Mouse (Mus musculus): Measurements from ENCODE around the gene Agap2. TPM values are rescaled to one million over a fixed set of nuclear protein-coding genes. Genes with fewer than 3 reads are reported as not detected.

Agap2 gene
- polyA plus RNA-seq, 1 experiment from 2014 or later: 0.07 TPM

- Histone ChIP-seq H3K27ac (ENCODE audit: low read depth, low read length) (peak overlapping the region; percentile 17; the same call in 1 of the 2 replicates), H3K4me3 (ENCODE audit: low read depth, low read length) (no peak overlapping the region), H3K4me2 (replicated peaks; ENCODE audit: low read depth) (no peak overlapping the region), H3K9me3 (ENCODE audit: control insufficient read depth) (no peaks in the 10 kb centered on the region), H3K4me1 (replicated peaks; ENCODE audit: control insufficient read depth, insufficient read depth, low read length) (no peaks in the 10 kb centered on the region; the same call in 1 of the 2 replicates), H3K9ac (ENCODE audit: low read depth, low read length) (no peak overlapping the region), H3K27me3 (replicated peaks; ENCODE audit: control insufficient read depth, insufficient read depth, low read length) (no peaks in the 10 kb centered on the region), H3K36me3 (ENCODE audit: control insufficient read depth, insufficient read depth) (no peaks in the 10 kb centered on the region)
- no peak for ATAC-seq
- TF ChIP-seq CTCF (IDR thresholded peaks at IDR 0.05; ENCODE audit: low read depth): no peak
- WGBS: 29% methylated on average over 7 of the region's 8 CpGs
Measured at GRCm38 (mm10) chr10:127135118-127135836, 60.2 kb downstream of the Agap2 start.

GRCm38 (mm10) chr10:127136510-127136909 is 61.4 kb downstream of the Agap2 start:
- ATAC-seq: no peak

GRCm38 (mm10) chr10:127137896-127138295 is 62.8 kb downstream of the Agap2 start:
- 43% methylated on average over 3 of the region's 3 CpGs for WGBS
- H3K4me1 ChIP-seq (replicated peaks; ENCODE audit: control insufficient read depth, insufficient read depth, low read length): no peaks in the 10 kb centered on the region; the same call in 1 of the 2 replicates
- H3K9ac ChIP-seq (ENCODE audit: low read depth, low read length): no peak overlapping the region
- TF ChIP-seq CTCF (IDR thresholded peaks at IDR 0.05; ENCODE audit: low read depth): no peak
- no peak overlapping the region; the same call in 1 of the 2 replicates for H3K4me2 ChIP-seq (replicated peaks; ENCODE audit: low read depth)
- peak overlapping the region; percentile 58 for H3K27ac ChIP-seq (ENCODE audit: low read depth, low read length)
- no peaks in the 10 kb centered on the region for H3K36me3 ChIP-seq (ENCODE audit: control insufficient read depth, insufficient read depth)
- ATAC-seq: no peak; the same call in 1 of the 2 replicates
- no peaks in the 10 kb centered on the region for H3K27me3 ChIP-seq (replicated peaks; ENCODE audit: control insufficient read depth, insufficient read depth, low read length)
- H3K9me3 ChIP-seq (ENCODE audit: control insufficient read depth): no peaks in the 10 kb centered on the region
- no peak overlapping the region for H3K4me3 ChIP-seq (ENCODE audit: low read depth, low read length)

More at GRCm38 (mm10) chr10:127136510-127136909, 61.4 kb downstream of the Agap2 start:
- no peak overlapping the region for H3K9ac ChIP-seq (ENCODE audit: low read depth, low read length)
- no peak overlapping the region for H3K4me3 ChIP-seq (ENCODE audit: low read depth, low read length)
- TF ChIP-seq CTCF (IDR thresholded peaks at IDR 0.05; ENCODE audit: low read depth): no peak
- H3K9me3 ChIP-seq (ENCODE audit: control insufficient read depth): no peaks in the 10 kb centered on the region
- WGBS: 57% methylated on average over 4 of the region's 4 CpGs
- peak overlapping the region; percentile 54; the same call in 1 of the 2 replicates for H3K27ac ChIP-seq (ENCODE audit: low read depth, low read length)
- no peaks in the 10 kb centered on the region for H3K36me3 ChIP-seq (ENCODE audit: control insufficient read depth, insufficient read depth)
- H3K27me3 ChIP-seq (replicated peaks; ENCODE audit: control insufficient read depth, insufficient read depth, low read length): no peaks in the 10 kb centered on the region
- H3K4me1 ChIP-seq (replicated peaks; ENCODE audit: control insufficient read depth, insufficient read depth, low read length): no peaks in the 10 kb centered on the region; the same call in 1 of the 2 replicates
- no peak overlapping the region for H3K4me2 ChIP-seq (replicated peaks; ENCODE audit: low read depth)

GRCm38 (mm10) chr10:127138328-127139141 is 63.5 kb downstream of the Agap2 start:
- H3K27me3 ChIP-seq (replicated peaks; ENCODE audit: control insufficient read depth, insufficient read depth, low read length): no peaks in the 10 kb centered on the region
- peak overlapping the region; percentile 58 for H3K27ac ChIP-seq (ENCODE audit: low read depth, low read length)
- H3K4me2 ChIP-seq (replicated peaks; ENCODE audit: low read depth): peak overlapping the region; percentile 31
- 44% methylated on average over 18 of the region's 18 CpGs for WGBS
- no peaks in the 10 kb centered on the region for H3K9me3 ChIP-seq (ENCODE audit: control insufficient read depth)
- no peak for TF ChIP-seq CTCF (IDR thresholded peaks at IDR 0.05; ENCODE audit: low read depth)
- H3K36me3 ChIP-seq (ENCODE audit: control insufficient read depth, insufficient read depth): no peaks in the 10 kb centered on the region
- H3K4me1 ChIP-seq (replicated peaks; ENCODE audit: control insufficient read depth, insufficient read depth, low read length): no peaks in the 10 kb centered on the region; the same call in 1 of the 2 replicates
- H3K9ac ChIP-seq (ENCODE audit: low read depth, low read length): no peak overlapping the region
- no peak overlapping the region for H3K4me3 ChIP-seq (ENCODE audit: low read depth, low read length)
- ATAC-seq: peak; percentile 91

GRCm38 (mm10) chr10:127140971-127141370 is 65.9 kb downstream of the Agap2 start:
- no peak for ATAC-seq
- Histone ChIP-seq H3K4me1 (replicated peaks; ENCODE audit: control insufficient read depth, insufficient read depth, low read length) (no peaks in the 10 kb centered on the region; the same call in 1 of the 2 replicates), H3K9ac (ENCODE audit: low read depth, low read length) (no peak overlapping the region), H3K9me3 (ENCODE audit: control insufficient read depth) (no peaks in the 10 kb centered on the region), H3K36me3 (ENCODE audit: control insufficient read depth, insufficient read depth) (no peaks in the 10 kb centered on the region), H3K27ac (ENCODE audit: low read depth, low read length) (no peak overlapping the region), H3K27me3 (replicated peaks; ENCODE audit: control insufficient read depth, insufficient read depth, low read length) (no peaks in the 10 kb centered on the region), H3K4me2 (replicated peaks; ENCODE audit: low read depth) (no peak overlapping the region), H3K4me3 (ENCODE audit: low read depth, low read length) (no peak overlapping the region)
- WGBS: 77% methylated on average over 11 of the region's 11 CpGs
- TF ChIP-seq CTCF (IDR thresholded peaks at IDR 0.05; ENCODE audit: low read depth): no peak

- Histone ChIP-seq H3K36me3 (ENCODE audit: control insufficient read depth, insufficient read depth) (no peaks in the 10 kb centered on the region), H3K9ac (ENCODE audit: low read depth, low read length) (no peak overlapping the region), H3K27ac (ENCODE audit: low read depth, low read length) (no peak overlapping the region), H3K9me3 (ENCODE audit: control insufficient read depth) (no peaks in the 10 kb centered on the region), H3K4me1 (replicated peaks; ENCODE audit: control insufficient read depth, insufficient read depth, low read length) (no peaks in the 10 kb centered on the region; the same call in 1 of the 2 replicates), H3K4me2 (replicated peaks; ENCODE audit: low read depth) (no peak overlapping the region), H3K27me3 (replicated peaks; ENCODE audit: control insufficient read depth, insufficient read depth, low read length) (no peaks in the 10 kb centered on the region), H3K4me3 (ENCODE audit: low read depth, low read length) (no peak overlapping the region)
- 74% methylated on average over 8 of the region's 8 CpGs for WGBS
- ATAC-seq: no peak
- no peak for TF ChIP-seq CTCF (IDR thresholded peaks at IDR 0.05; ENCODE audit: low read depth)
Measured at GRCm38 (mm10) chr10:127141500-127141899, 66.4 kb downstream of the Agap2 start.

Other genes with a start within 250 kb of the Agap2 start
- gene Atp23, start 173.9 kb upstream of the Agap2 start, polyA plus RNA-seq (2015; fragmentation: Nextera tagmentation; extraction: Ambion mirVana): 7.7 and 8.0 TPM in 2 replicates
- gene Ctdsp2, start 96.6 kb upstream of the Agap2 start, polyA plus RNA-seq (2015; fragmentation: Nextera tagmentation; extraction: Ambion mirVana): 43.1 and 46.7 TPM in 2 replicates
- 0.20 and 0.52 TPM in 2 replicates for gene Avil, start 74.6 kb upstream of the Agap2 start, polyA plus RNA-seq (2015; fragmentation: Nextera tagmentation; extraction: Ambion mirVana)
- 42.4 and 43.7 TPM in 2 replicates for gene Tsfm, start 44.4 kb upstream of the Agap2 start, polyA plus RNA-seq (2015; fragmentation: Nextera tagmentation; extraction: Ambion mirVana)
- gene Mettl1, start 33.9 kb upstream of the Agap2 start, polyA plus RNA-seq (2015; fragmentation: Nextera tagmentation; extraction: Ambion mirVana): 19.8 and 22.1 TPM in 2 replicates
- gene Eef1akmt3, start 33.8 kb upstream of the Agap2 start, polyA plus RNA-seq (2015; fragmentation: Nextera tagmentation; extraction: Ambion mirVana): 0.16 and 0.17 TPM in 2 replicates
- gene Cyp27b1, start 27.0 kb upstream of the Agap2 start, polyA plus RNA-seq (2015; fragmentation: Nextera tagmentation; extraction: Ambion mirVana): not detected in 2 replicates
- gene March9, start 15.1 kb upstream of the Agap2 start, polyA plus RNA-seq (2015; fragmentation: Nextera tagmentation; extraction: Ambion mirVana): 0.91 and 1.1 TPM in 2 replicates
- gene Cdk4, start 11.8 kb upstream of the Agap2 start, polyA plus RNA-seq (2015; fragmentation: Nextera tagmentation; extraction: Ambion mirVana): 500 and 515 TPM in 2 replicates
- gene Tspan31, start 5.0 kb upstream of the Agap2 start, polyA plus RNA-seq (2015; fragmentation: Nextera tagmentation; extraction: Ambion mirVana): 264 and 300 TPM in 2 replicates
- gene Os9, start 45.8 kb downstream of the Agap2 start, polyA plus RNA-seq (2015; fragmentation: Nextera tagmentation; extraction: Ambion mirVana): 113 and 116 TPM in 2 replicates
- gene B4galnt1, start 89.9 kb downstream of the Agap2 start, polyA plus RNA-seq (2015; fragmentation: Nextera tagmentation; extraction: Ambion mirVana): 29.4 and 34.1 TPM in 2 replicates
- 0.52 and 0.65 TPM in 2 replicates for gene Slc26a10, start 105.4 kb downstream of the Agap2 start, polyA plus RNA-seq (2015; fragmentation: Nextera tagmentation; extraction: Ambion mirVana)
- gene Arhgef25, start 114.8 kb downstream of the Agap2 start, polyA plus RNA-seq (2015; fragmentation: Nextera tagmentation; extraction: Ambion mirVana): 14.4 and 15.1 TPM in 2 replicates
- gene Dtx3, start 120.4 kb downstream of the Agap2 start, polyA plus RNA-seq (2015; fragmentation: Nextera tagmentation; extraction: Ambion mirVana): 22.2 and 24.6 TPM in 2 replicates
- 43.0 and 47.0 TPM in 2 replicates for gene Pip4k2c, start 136.3 kb downstream of the Agap2 start, polyA plus RNA-seq (2015; fragmentation: Nextera tagmentation; extraction: Ambion mirVana)
- 2.7 and 3.7 TPM in 2 replicates for gene Kif5a, start 188.1 kb downstream of the Agap2 start, polyA plus RNA-seq (2015; fragmentation: Nextera tagmentation; extraction: Ambion mirVana)
- 143 and 147 TPM in 2 replicates for gene Dctn2, start 191.1 kb downstream of the Agap2 start, polyA plus RNA-seq (2015; fragmentation: Nextera tagmentation; extraction: Ambion mirVana)
- gene Mbd6, start 213.7 kb downstream of the Agap2 start, polyA plus RNA-seq (2015; fragmentation: Nextera tagmentation; extraction: Ambion mirVana): 8.7 and 12.8 TPM in 2 replicates
- gene Mars, start 236.5 kb downstream of the Agap2 start, polyA plus RNA-seq (2015; fragmentation: Nextera tagmentation; extraction: Ambion mirVana): 47.2 and 50.7 TPM in 2 replicates
- gene Arhgap9, start 246.7 kb downstream of the Agap2 start, polyA plus RNA-seq (2015; fragmentation: Nextera tagmentation; extraction: Ambion mirVana): 9.5 and 12.0 TPM in 2 replicates